10 mouse cellular contexts compared by ENCODE assay signal in genomic region chr19:41973891-41974794, GRCm38 (mm10). TPM values are rescaled to one million over a fixed set of nuclear protein-coding genes. Genes with fewer than 3 reads are reported as not detected.
DNase-seq lines count a peak whose midpoint lies in the region; ATAC-seq and TF ChIP-seq lines count a peak whose summit lies in the region.
"Had no signal": no experiment of that assay in that cellular context is flagged by ENCODE, and none has a peak within 500 bp of the region (broad histone marks: within the 10 kb centered on the region; RNA-seq: fewer than 3 reads in every experiment).

No protein-coding gene starts in this region.

- DNase-seq in liver, adult 2 months (ENCODE audit: extremely low read depth, low read depth, low spot score): no peak
- no peak for DNase-seq in liver, embryonic 11.5 days (ENCODE audit: low spot score)
- peak; percentile 45 for DNase-seq in embryonic facial prominence, embryonic 14.5 days (ENCODE audit: low spot score)
- DNase-seq in thymus, adult 18-20 months: no peak
- DNase-seq in ovary, postnatal 10 days (ENCODE audit: low spot score): no peak

- H3K79me2 ChIP-seq in liver, adult 2 months (ENCODE audit: control insufficient read depth, insufficient read depth, low read length): peaks cover 33% of the 10 kb centered on the region

- 79% methylated on average over 13 of the region's 13 CpGs for WGBS in liver, adult 2 months
- 82% methylated on average over 13 of the region's 13 CpGs for WGBS in liver, embryonic 11.5 days
- 54% methylated on average over 13 of the region's 13 CpGs for WGBS in embryonic facial prominence, embryonic 14.5 days
- WGBS in hindbrain, embryonic 13.5 days: 54% methylated on average over 13 of the region's 13 CpGs
- WGBS in neural tube, embryonic 14.5 days: 47% methylated on average over 13 of the region's 13 CpGs

- peaks cover 3% of the 10 kb centered on the region; the same call in 1 of the 2 replicates for H3K4me1 ChIP-seq in liver, adult 2 months (ENCODE audit: control insufficient read depth, insufficient read depth, low read length)
- H3K4me1 ChIP-seq in liver, embryonic 11.5 days (replicated peaks; ENCODE audit: control insufficient read depth, insufficient read depth, low read length): peaks cover under 1% of the 10 kb centered on the region; the same call in 1 of the 2 replicates
- H3K4me1 ChIP-seq in embryonic facial prominence, embryonic 14.5 days (ENCODE audit: control insufficient read depth, insufficient read depth, low read length): peaks cover 9% of the 10 kb centered on the region; the same call in 1 of the 2 replicates
- H3K4me1 ChIP-seq in hindbrain, embryonic 13.5 days (replicated peaks): peaks cover 25% of the 10 kb centered on the region
- H3K4me1 ChIP-seq in neural tube, embryonic 14.5 days (ENCODE audit: control insufficient read depth, insufficient read depth, low read length): peaks cover 16% of the 10 kb centered on the region
- H3K4me1 ChIP-seq: stomach, embryonic 15.5 days had no signal

- H3K4me2 ChIP-seq in liver, embryonic 11.5 days: no peak overlapping the region
- no peak overlapping the region; the same call in 1 of the 2 replicates for H3K4me2 ChIP-seq in embryonic facial prominence, embryonic 14.5 days (ENCODE audit: low read depth, low read length)
- H3K4me2 ChIP-seq in hindbrain, embryonic 13.5 days: no peak overlapping the region
- H3K4me2 ChIP-seq in neural tube, embryonic 14.5 days (ENCODE audit: low read depth, low read length): no peak overlapping the region
- H3K4me2 ChIP-seq: stomach, embryonic 15.5 days had no signal

- H3K4me3 ChIP-seq in liver, adult 2 months (ENCODE audit: insufficient read depth, low read depth, low read length): no peak overlapping the region
- no peak overlapping the region for H3K4me3 ChIP-seq in liver, embryonic 11.5 days (ENCODE audit: low read depth, low read length)
- H3K4me3 ChIP-seq in embryonic facial prominence, embryonic 14.5 days (ENCODE audit: low read depth, low read length): no peak overlapping the region
- no peak overlapping the region for H3K4me3 ChIP-seq in hindbrain, embryonic 13.5 days
- no peak overlapping the region for H3K4me3 ChIP-seq in neural tube, embryonic 14.5 days (ENCODE audit: low read depth, low read length)
- H3K4me3 ChIP-seq: megakaryocyte, embryonic 14.5 days; stomach, embryonic 15.5 days had no signal

- TF ChIP-seq CTCF in liver, adult 2 months (IDR thresholded peaks at IDR 0.05; ENCODE audit: low read depth, low read length): no peak

- H3K27me3 ChIP-seq in liver, adult 2 months (ENCODE audit: control insufficient read depth, insufficient read depth, low read length): no peaks in the 10 kb centered on the region
- no peaks in the 10 kb centered on the region for H3K27me3 ChIP-seq in liver, embryonic 11.5 days (replicated peaks; ENCODE audit: control insufficient read depth, insufficient read depth, low read length)
- no peaks in the 10 kb centered on the region for H3K27me3 ChIP-seq in embryonic facial prominence, embryonic 14.5 days (replicated peaks; ENCODE audit: control insufficient read depth, insufficient read depth, low read length)
- H3K27me3 ChIP-seq in hindbrain, embryonic 13.5 days: no peaks in the 10 kb centered on the region
- no peaks in the 10 kb centered on the region for H3K27me3 ChIP-seq in neural tube, embryonic 14.5 days (ENCODE audit: control insufficient read depth, insufficient read depth, low read length)
- H3K27me3 ChIP-seq: megakaryocyte, embryonic 14.5 days; stomach, embryonic 15.5 days had no signal

- H3K9me3 ChIP-seq in liver, embryonic 11.5 days (ENCODE audit: control insufficient read depth, low read length): no peaks in the 10 kb centered on the region
- no peaks in the 10 kb centered on the region for H3K9me3 ChIP-seq in embryonic facial prominence, embryonic 14.5 days (ENCODE audit: control insufficient read depth, low read length)
- no peaks in the 10 kb centered on the region for H3K9me3 ChIP-seq in hindbrain, embryonic 13.5 days
- no peaks in the 10 kb centered on the region for H3K9me3 ChIP-seq in neural tube, embryonic 14.5 days (ENCODE audit: control insufficient read depth, low read length)
- H3K9me3 ChIP-seq: megakaryocyte, embryonic 14.5 days; stomach, embryonic 15.5 days had no signal

- peaks cover 3% of the 10 kb centered on the region; the same call in 1 of the 2 replicates for H3K36me3 ChIP-seq in liver, adult 2 months (ENCODE audit: control insufficient read depth, insufficient read depth, low read length)
- peaks cover 2% of the 10 kb centered on the region; the same call in 1 of the 2 replicates for H3K36me3 ChIP-seq in liver, embryonic 11.5 days (ENCODE audit: control insufficient read depth, insufficient read depth, low read length)
- H3K36me3 ChIP-seq in embryonic facial prominence, embryonic 14.5 days (ENCODE audit: control insufficient read depth, insufficient read depth, low read length): peaks cover 4% of the 10 kb centered on the region
- peaks cover 4% of the 10 kb centered on the region; the same call in 1 of the 2 replicates for H3K36me3 ChIP-seq in hindbrain, embryonic 13.5 days
- no peaks in the 10 kb centered on the region; the same call in 1 of the 2 replicates for H3K36me3 ChIP-seq in neural tube, embryonic 14.5 days (ENCODE audit: control insufficient read depth, insufficient read depth, low read length)

- no peak for ATAC-seq in liver, embryonic 11.5 days (replicated peaks; ENCODE audit: low FRiP score)
- peak; percentile 66; the same call in 1 of the 2 replicates for ATAC-seq in embryonic facial prominence, embryonic 14.5 days (ENCODE audit: low read depth)
- ATAC-seq in hindbrain, embryonic 13.5 days (ENCODE audit: low FRiP score): peak; percentile 59; the same call in 1 of the 2 replicates
- ATAC-seq in neural tube, embryonic 14.5 days (ENCODE audit: low read depth): peak; percentile 58; the same call in 1 of the 2 replicates
- no peak for ATAC-seq in megakaryocyte progenitor cell, adult 5-6 weeks (replicated peaks; ENCODE audit: poor library complexity)

- TF ChIP-seq POLR2A in liver, adult 2 months (IDR thresholded peaks at IDR 0.05; ENCODE audit: extremely low read depth, insufficient read depth, low read length): no peak

- no peak overlapping the region for H3K9ac ChIP-seq in liver, adult 2 months (ENCODE audit: low read depth, low read length)
- no peak overlapping the region for H3K9ac ChIP-seq in liver, embryonic 11.5 days (ENCODE audit: low read depth, low read length)
- H3K9ac ChIP-seq in embryonic facial prominence, embryonic 14.5 days (ENCODE audit: low read depth, low read length): no peak overlapping the region
- H3K9ac ChIP-seq in hindbrain, embryonic 13.5 days: peak overlapping the region; percentile 13; the same call in 1 of the 2 replicates
- H3K9ac ChIP-seq in neural tube, embryonic 14.5 days (replicated peaks; ENCODE audit: low read depth, low read length): no peak overlapping the region
- H3K9ac ChIP-seq: stomach, embryonic 15.5 days had no signal

- H3K27ac ChIP-seq in liver, adult 2 months (replicated peaks; ENCODE audit: insufficient read depth, low read depth, low read length): peak overlapping the region; percentile 44; the same call in 1 of the 2 replicates
- no peak overlapping the region for H3K27ac ChIP-seq in liver, embryonic 11.5 days (ENCODE audit: low read depth, low read length)
- H3K27ac ChIP-seq in embryonic facial prominence, embryonic 14.5 days (replicated peaks; ENCODE audit: low read depth, low read length): peak overlapping the region; percentile 35
- peak overlapping the region; percentile 60 for H3K27ac ChIP-seq in hindbrain, embryonic 13.5 days
- H3K27ac ChIP-seq in neural tube, embryonic 14.5 days (ENCODE audit: low read depth, low read length): peak overlapping the region; percentile 39
- H3K27ac ChIP-seq: stomach, embryonic 15.5 days had no signal

RNA-seq across cellular contexts. Expression of gene Mms19, which starts 6.8 kb away (rescaled TPM):
- total RNA-seq in liver, adult 2 months (2014; rRNA removed): 14.9 and 15.1 TPM in 2 replicates
- 23.2 and 39.5 TPM in 2 replicates for polyA plus RNA-seq in liver, adult 2 months (2012; rRNA removed)
- polyA plus RNA-seq in liver, embryonic 11.5 days (2014; fragmentation: Nextera tagmentation; extraction: Ambion mirVana): 27.9 and 29.1 TPM in 2 replicates
- 27.5 and 35.2 TPM in 2 replicates for polyA plus RNA-seq in embryonic facial prominence, embryonic 14.5 days (2014; fragmentation: Nextera tagmentation; extraction: Ambion mirVana)
- 36.5 and 39.7 TPM in 2 replicates for polyA plus RNA-seq in hindbrain, embryonic 13.5 days (2015; fragmentation: Nextera tagmentation; extraction: Ambion mirVana)
- polyA plus RNA-seq in neural tube, embryonic 14.5 days (2014; fragmentation: Nextera tagmentation; extraction: Ambion mirVana): 33.7 and 34.8 TPM in 2 replicates
- 15.8 and 16.2 TPM in 2 replicates for total RNA-seq in megakaryocyte progenitor cell, adult 5-6 weeks (2015)
- total RNA-seq in megakaryocyte progenitor cell, adult 5-6 weeks (2017): 25.2 and 43.2 TPM in 2 replicates

RNA-seq across cellular contexts. Expression of gene Ubtd1, which starts 7.4 kb away (rescaled TPM):
- total RNA-seq in liver, adult 2 months (2014; rRNA removed): 4.6 and 4.8 TPM in 2 replicates
- polyA plus RNA-seq in liver, adult 2 months (2012; rRNA removed): 13.4 and 15.3 TPM in 2 replicates
- 6.7 and 7.3 TPM in 2 replicates for polyA plus RNA-seq in liver, embryonic 11.5 days (2014; fragmentation: Nextera tagmentation; extraction: Ambion mirVana)
- 18.7 and 20.8 TPM in 2 replicates for polyA plus RNA-seq in embryonic facial prominence, embryonic 14.5 days (2014; fragmentation: Nextera tagmentation; extraction: Ambion mirVana)
- 10.8 and 11.4 TPM in 2 replicates for polyA plus RNA-seq in hindbrain, embryonic 13.5 days (2015; fragmentation: Nextera tagmentation; extraction: Ambion mirVana)
- 8.2 and 9.9 TPM in 2 replicates for polyA plus RNA-seq in neural tube, embryonic 14.5 days (2014; fragmentation: Nextera tagmentation; extraction: Ambion mirVana)
- total RNA-seq in megakaryocyte progenitor cell, adult 5-6 weeks (2015): 11.2 and 13.4 TPM in 2 replicates
- total RNA-seq in megakaryocyte progenitor cell, adult 5-6 weeks (2017): 11.9 and 12.3 TPM in 2 replicates

RNA-seq across cellular contexts. Expression of gene Zdhhc16, which starts 40.9 kb away (rescaled TPM):
- total RNA-seq in liver, adult 2 months (2014; rRNA removed): 7.9 and 15.0 TPM in 2 replicates
- polyA plus RNA-seq in liver, adult 2 months (2012; rRNA removed): 40.9 and 49.9 TPM in 2 replicates
- polyA plus RNA-seq in liver, embryonic 11.5 days (2014; fragmentation: Nextera tagmentation; extraction: Ambion mirVana): 58.9 and 63.0 TPM in 2 replicates
- polyA plus RNA-seq in embryonic facial prominence, embryonic 14.5 days (2014; fragmentation: Nextera tagmentation; extraction: Ambion mirVana): 69.1 and 72.4 TPM in 2 replicates
- polyA plus RNA-seq in hindbrain, embryonic 13.5 days (2015; fragmentation: Nextera tagmentation; extraction: Ambion mirVana): 78.8 and 80.7 TPM in 2 replicates
- 67.7 and 72.7 TPM in 2 replicates for polyA plus RNA-seq in neural tube, embryonic 14.5 days (2014; fragmentation: Nextera tagmentation; extraction: Ambion mirVana)
- total RNA-seq in megakaryocyte progenitor cell, adult 5-6 weeks (2015): 52.7 and 54.9 TPM in 2 replicates
- total RNA-seq in megakaryocyte progenitor cell, adult 5-6 weeks (2017): 33.5 and 39.1 TPM in 2 replicates

RNA-seq across cellular contexts. Expression of gene Exosc1, which starts 40.9 kb away (rescaled TPM):
- 5.6 and 6.5 TPM in 2 replicates for total RNA-seq in liver, adult 2 months (2014; rRNA removed)
- 5.9 and 8.2 TPM in 2 replicates for polyA plus RNA-seq in liver, adult 2 months (2012; rRNA removed)
- 101 and 109 TPM in 2 replicates for polyA plus RNA-seq in liver, embryonic 11.5 days (2014; fragmentation: Nextera tagmentation; extraction: Ambion mirVana)
- 67.8 and 71.3 TPM in 2 replicates for polyA plus RNA-seq in embryonic facial prominence, embryonic 14.5 days (2014; fragmentation: Nextera tagmentation; extraction: Ambion mirVana)
- 65.8 and 67.0 TPM in 2 replicates for polyA plus RNA-seq in hindbrain, embryonic 13.5 days (2015; fragmentation: Nextera tagmentation; extraction: Ambion mirVana)
- 60.7 and 69.2 TPM in 2 replicates for polyA plus RNA-seq in neural tube, embryonic 14.5 days (2014; fragmentation: Nextera tagmentation; extraction: Ambion mirVana)
- 90.1 and 96.9 TPM in 2 replicates for total RNA-seq in megakaryocyte progenitor cell, adult 5-6 weeks (2015)
- 73.3 and 75.7 TPM in 2 replicates for total RNA-seq in megakaryocyte progenitor cell, adult 5-6 weeks (2017)

Comparison
In these comparisons a context has a peak if more than half of its experiments do, and no peak if none do; other contexts are left out.
1. ATAC-seq: peak in embryonic facial prominence, embryonic 14.5 days (single experiment), hindbrain, embryonic 13.5 days (single experiment) and neural tube, embryonic 14.5 days (single experiment); none in liver, embryonic 11.5 days (single experiment) and megakaryocyte progenitor cell, adult 5-6 weeks (single experiment).